Mouse (Mus musculus): ENCODE measurements around the gene Pold1. TPM values are rescaled to one million over a fixed set of nuclear protein-coding genes. Genes with fewer than 3 reads are reported as not detected.

The Pold1 gene
- polyA plus RNA-seq, 1 experiment: 18.1 TPM

DNA sequence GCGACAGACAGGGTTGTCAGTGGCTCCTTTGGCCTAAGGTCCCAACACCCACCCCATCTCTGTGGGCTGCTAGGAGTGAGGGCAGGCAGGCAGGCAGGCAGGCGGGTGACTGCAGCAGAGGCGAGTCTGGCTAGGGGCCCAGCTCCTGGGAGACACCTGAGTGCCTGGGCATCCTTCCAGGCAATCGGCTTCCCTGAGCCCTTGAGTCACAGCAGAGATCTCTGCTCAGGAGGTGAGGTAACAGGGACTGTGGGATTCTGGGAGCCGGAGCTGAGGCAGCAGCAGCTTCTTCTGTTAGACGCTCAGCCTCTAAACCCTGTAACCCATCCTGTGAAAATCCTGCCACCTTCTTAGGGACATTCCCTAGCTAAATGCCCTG, 12.1 kb downstream of the Pold1 start:
- H3K36me3 ChIP-seq (ENCODE audit: control insufficient read depth, insufficient read depth, low read length): no peaks in the 10 kb centered on the region
- TF ChIP-seq CTCF (IDR thresholded peaks at IDR 0.05; ENCODE audit: control insufficient read depth, insufficient read depth, insufficient replicate concordance, low read depth, low read length) (no peak), POLR2A (IDR thresholded peaks at IDR 0.05; ENCODE audit: control insufficient read depth, low read depth, low read length) (no peak)
- peaks cover 6% of the 10 kb centered on the region; the same call in 1 of the 2 replicates for H3K4me1 ChIP-seq (ENCODE audit: control insufficient read depth, insufficient read depth, low read length)
- no peak overlapping the region for H3K27ac ChIP-seq (ENCODE audit: control insufficient read depth, insufficient read depth, low read depth, low read length)
- H3K27me3 ChIP-seq (ENCODE audit: control insufficient read depth, insufficient read depth, low read length): no peaks in the 10 kb centered on the region
- H3K4me3 ChIP-seq (ENCODE audit: control insufficient read depth, low read depth, low read length): no peak overlapping the region

DNA sequence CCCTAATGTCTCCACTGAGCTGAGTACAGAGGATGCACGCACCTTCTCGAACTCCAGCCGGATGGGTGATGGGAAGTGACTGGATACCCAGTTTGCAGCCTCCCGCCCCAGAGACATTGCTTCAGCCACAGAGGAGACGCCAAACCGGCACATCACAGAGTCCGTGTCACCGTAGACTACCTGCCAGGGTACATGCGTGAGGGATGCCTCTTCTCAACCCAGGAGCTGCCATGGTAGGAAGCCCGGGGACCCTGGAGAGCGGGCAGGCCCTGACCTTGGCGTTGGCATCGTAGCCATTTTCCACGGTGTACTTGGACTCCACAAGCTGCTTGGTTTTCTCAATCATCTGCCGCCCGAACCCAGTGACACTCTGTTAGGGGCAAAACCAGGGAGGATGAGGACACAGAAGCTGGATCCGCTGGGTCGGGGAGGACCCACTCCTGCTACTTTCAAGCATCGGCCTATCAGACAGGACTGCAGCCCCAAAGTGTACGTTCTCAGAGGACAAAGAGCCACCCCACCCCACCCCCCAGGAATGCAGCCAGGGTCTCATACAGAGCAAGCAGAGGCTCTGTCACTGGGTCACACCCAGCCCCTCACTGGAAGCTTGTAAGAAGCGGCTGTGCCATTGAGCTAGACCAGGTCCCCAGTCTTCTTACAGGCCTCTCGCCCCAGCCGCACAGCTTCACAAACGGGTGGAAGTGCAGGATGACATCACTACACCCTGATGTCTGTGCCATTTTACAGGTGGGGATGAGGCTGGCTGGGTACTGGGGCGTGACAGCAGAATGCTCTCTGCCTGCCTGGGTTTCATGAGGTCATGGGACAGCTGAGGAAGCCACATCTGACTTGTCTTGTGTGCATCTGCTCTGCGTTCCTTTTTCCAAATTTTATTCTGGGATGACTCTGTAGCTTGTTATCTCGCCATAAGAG, 12.7 kb downstream of the Pold1 start:
- Histone ChIP-seq H3K27me3 (ENCODE audit: control insufficient read depth, insufficient read depth, low read length) (no peaks in the 10 kb centered on the region), H3K36me3 (ENCODE audit: control insufficient read depth, insufficient read depth, low read length) (no peaks in the 10 kb centered on the region)

DNA sequence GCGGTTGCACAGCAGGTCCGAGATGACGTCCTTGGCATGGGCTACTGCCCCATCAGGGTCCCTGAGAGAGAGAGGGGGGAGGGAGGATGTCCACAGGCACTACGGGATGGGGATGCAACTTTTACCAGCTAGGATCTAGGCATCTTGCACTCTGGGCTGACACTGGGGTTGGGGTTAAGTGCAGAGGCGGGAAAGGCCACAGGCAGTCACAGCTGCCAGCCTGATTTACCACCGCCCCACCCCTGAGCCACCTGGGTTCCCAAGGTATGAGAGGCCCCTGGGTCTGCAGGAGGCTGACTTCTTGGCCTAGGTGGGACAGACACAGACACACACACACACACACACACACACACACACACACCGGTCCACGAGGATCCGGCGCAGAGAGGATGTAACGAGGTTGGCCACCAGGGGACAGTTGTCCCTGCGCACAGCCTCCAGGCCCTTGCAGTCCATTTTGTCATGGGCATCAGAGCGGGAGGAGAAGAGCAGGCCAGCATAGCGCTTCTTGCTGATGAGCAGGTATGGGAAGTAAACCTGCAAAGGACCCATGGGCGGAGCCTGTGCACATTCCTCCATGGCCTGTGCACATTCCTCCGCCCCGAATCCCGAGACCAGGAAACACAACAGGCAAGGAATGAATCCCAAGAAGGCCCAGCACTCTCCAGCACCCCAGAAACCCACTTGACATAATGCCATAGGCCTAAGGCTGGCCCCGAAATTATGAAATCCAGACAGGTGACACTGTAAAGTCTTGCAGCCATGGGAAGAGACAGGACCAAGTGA, 13.8 kb downstream of the Pold1 start:
- no peaks in the 10 kb centered on the region for H3K27me3 ChIP-seq (ENCODE audit: control insufficient read depth, insufficient read depth, low read length)
- H3K4me1 ChIP-seq (ENCODE audit: control insufficient read depth, insufficient read depth, low read length): peaks cover 4% of the 10 kb centered on the region; the same call in 1 of the 2 replicates
- no peak overlapping the region for H3K4me3 ChIP-seq (ENCODE audit: control insufficient read depth, low read depth, low read length)
- H3K36me3 ChIP-seq (ENCODE audit: control insufficient read depth, insufficient read depth, low read length): no peaks in the 10 kb centered on the region
- no peak overlapping the region for H3K27ac ChIP-seq (ENCODE audit: control insufficient read depth, insufficient read depth, low read depth, low read length)
- TF ChIP-seq CTCF (IDR thresholded peaks at IDR 0.05; ENCODE audit: control insufficient read depth, insufficient read depth, insufficient replicate concordance, low read depth, low read length) (no peak), POLR2A (IDR thresholded peaks at IDR 0.05; ENCODE audit: control insufficient read depth, low read depth, low read length) (no peak)

More for the DNA sequence above, 12.7 kb downstream of the Pold1 start:
- peaks cover 6% of the 10 kb centered on the region; the same call in 1 of the 2 replicates for H3K4me1 ChIP-seq (ENCODE audit: control insufficient read depth, insufficient read depth, low read length)
- H3K4me3 ChIP-seq (ENCODE audit: control insufficient read depth, low read depth, low read length): no peak overlapping the region
- H3K27ac ChIP-seq (ENCODE audit: control insufficient read depth, insufficient read depth, low read depth, low read length): no peak overlapping the region
- TF ChIP-seq CTCF (IDR thresholded peaks at IDR 0.05; ENCODE audit: control insufficient read depth, insufficient read depth, insufficient replicate concordance, low read depth, low read length) (no peak), POLR2A (IDR thresholded peaks at IDR 0.05; ENCODE audit: control insufficient read depth, low read depth, low read length) (no peak)

DNA sequence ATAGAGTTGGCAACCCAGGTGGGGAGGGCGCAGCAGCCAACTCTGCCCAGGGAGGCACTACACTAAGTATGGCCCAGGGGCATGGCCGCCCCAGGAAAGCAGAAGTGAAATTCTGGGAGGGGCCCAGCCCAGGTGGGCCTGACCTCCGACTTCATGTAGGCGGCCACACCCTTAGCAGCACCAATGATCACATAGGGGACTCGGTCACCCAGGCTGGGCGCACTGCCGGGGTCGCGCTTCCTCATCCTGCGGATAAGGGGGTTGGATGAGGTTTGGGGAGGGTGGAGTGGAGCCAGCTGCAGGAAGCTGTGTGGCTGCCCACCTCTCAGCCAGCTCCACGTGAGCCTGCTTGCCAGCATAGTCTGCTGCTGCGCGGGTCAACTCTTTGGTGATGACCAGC, 14.4 kb downstream of the Pold1 start:
- H3K4me1 ChIP-seq (ENCODE audit: control insufficient read depth, insufficient read depth, low read length): peaks cover 2% of the 10 kb centered on the region; the same call in 1 of the 2 replicates
- H3K4me3 ChIP-seq (ENCODE audit: control insufficient read depth, low read depth, low read length): no peak overlapping the region
- no peak overlapping the region for H3K27ac ChIP-seq (ENCODE audit: control insufficient read depth, insufficient read depth, low read depth, low read length)
- no peaks in the 10 kb centered on the region for H3K36me3 ChIP-seq (ENCODE audit: control insufficient read depth, insufficient read depth, low read length)
- TF ChIP-seq POLR2A (IDR thresholded peaks at IDR 0.05; ENCODE audit: control insufficient read depth, low read depth, low read length): no peak
- no peaks in the 10 kb centered on the region for H3K27me3 ChIP-seq (ENCODE audit: control insufficient read depth, insufficient read depth, low read length)

DNA sequence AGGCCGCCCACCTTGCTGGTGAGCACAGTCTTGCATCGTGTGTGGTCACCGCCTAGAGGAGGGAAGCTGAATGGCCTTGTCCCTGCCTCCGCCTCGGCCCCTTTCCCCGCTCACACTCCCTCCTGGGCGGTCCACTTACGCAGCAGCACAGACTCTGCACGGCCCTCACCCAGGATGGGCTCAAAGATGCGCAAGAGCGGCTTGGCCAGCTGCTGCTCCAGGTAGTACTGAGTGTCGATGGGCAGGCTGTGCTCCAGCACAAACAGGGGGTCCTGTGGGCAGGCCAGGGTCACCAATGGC, 15.0 kb downstream of the Pold1 start:
- no peak overlapping the region for H3K4me3 ChIP-seq (ENCODE audit: control insufficient read depth, low read depth, low read length)
- no peaks in the 10 kb centered on the region for H3K36me3 ChIP-seq (ENCODE audit: control insufficient read depth, insufficient read depth, low read length)

DNA sequence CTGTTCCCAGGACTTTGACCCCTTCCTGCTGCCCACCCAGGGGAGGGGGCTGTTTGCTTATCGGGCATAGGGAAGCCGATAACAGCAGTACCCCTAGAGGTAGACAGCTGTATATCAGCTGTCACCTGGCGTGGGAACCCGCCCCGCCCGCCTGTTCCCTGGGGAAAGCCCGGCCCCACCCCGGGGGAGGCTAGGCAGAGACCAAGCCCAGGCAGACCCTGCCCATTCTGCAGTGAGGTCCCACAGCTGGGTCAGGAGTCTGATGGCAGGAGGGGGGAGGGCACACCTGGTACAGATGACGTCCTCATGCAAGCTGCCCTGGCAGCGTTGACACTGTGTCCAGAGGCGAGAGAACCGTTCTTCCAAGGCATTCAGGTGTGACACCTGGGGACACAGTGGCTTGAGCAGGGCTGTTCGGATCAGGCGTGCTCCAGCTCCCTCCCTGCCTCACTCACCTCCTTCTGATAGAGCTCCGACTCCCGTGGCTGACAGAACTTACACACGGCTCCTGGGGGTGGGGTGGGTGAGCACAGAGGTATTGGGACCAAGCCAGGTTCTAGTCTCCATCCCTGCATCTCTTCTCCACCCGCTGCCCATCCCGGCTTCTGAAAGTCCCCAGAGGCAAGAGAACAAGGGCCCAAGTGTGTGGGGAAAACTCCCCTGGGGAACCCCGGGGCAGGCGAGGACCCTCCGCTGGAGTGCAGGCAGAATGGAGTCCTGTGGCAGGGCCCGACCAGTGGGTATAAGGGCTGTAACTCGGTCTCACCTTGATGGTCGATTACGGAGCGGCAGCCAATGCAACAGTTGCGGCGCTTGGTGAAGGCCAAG, 15.5 kb downstream of the Pold1 start:
- Histone ChIP-seq H3K27me3 (ENCODE audit: control insufficient read depth, insufficient read depth, low read length) (no peaks in the 10 kb centered on the region), H3K36me3 (ENCODE audit: control insufficient read depth, insufficient read depth, low read length) (no peaks in the 10 kb centered on the region), H3K4me1 (ENCODE audit: control insufficient read depth, insufficient read depth, low read length) (peaks cover 2% of the 10 kb centered on the region), H3K4me3 (ENCODE audit: control insufficient read depth, low read depth, low read length) (no peak overlapping the region), H3K27ac (ENCODE audit: control insufficient read depth, insufficient read depth, low read depth, low read length) (no peak overlapping the region)
- TF ChIP-seq POLR2A (IDR thresholded peaks at IDR 0.05; ENCODE audit: control insufficient read depth, low read depth, low read length): no peak
- TF ChIP-seq CTCF (IDR thresholded peaks at IDR 0.05; ENCODE audit: control insufficient read depth, insufficient read depth, insufficient replicate concordance, low read depth, low read length): no peak

More for the DNA sequence above, 15.0 kb downstream of the Pold1 start:
- Histone ChIP-seq H3K27me3 (ENCODE audit: control insufficient read depth, insufficient read depth, low read length) (no peaks in the 10 kb centered on the region), H3K27ac (ENCODE audit: control insufficient read depth, insufficient read depth, low read depth, low read length) (no peak overlapping the region), H3K4me1 (ENCODE audit: control insufficient read depth, insufficient read depth, low read length) (peaks cover 2% of the 10 kb centered on the region; the same call in 1 of the 2 replicates)
- TF ChIP-seq CTCF (IDR thresholded peaks at IDR 0.05; ENCODE audit: control insufficient read depth, insufficient read depth, insufficient replicate concordance, low read depth, low read length) (no peak), POLR2A (IDR thresholded peaks at IDR 0.05; ENCODE audit: control insufficient read depth, low read depth, low read length) (no peak)
